Mouse (Mus musculus) cerebellum, adult 2 months (tissue): ENCODE results near the gene Hoxa4.

Experiments used
- CTCF ChIP-seq: fragments of 200-500 bp; IDR thresholded peaks from 2 replicates; pipeline ENCODE4 v1.5.1; 2011; ENCODE audit warnings: low read depth, mild to moderate bottlenecking, control low read depth, low read length, moderate library complexity, borderline replicate concordance; ENCODE audit not compliant: insufficient read depth
- POLR2A ChIP-seq: fragments of 200-500 bp; IDR thresholded peaks from 2 replicates; pipeline ENCODE4 v1.6.1; 2011; ENCODE audit warnings: low read length, control low read depth, borderline replicate concordance; ENCODE audit not compliant: insufficient read depth

GRCm38 (mm10) chr6:52190410-52190809 is 1.1 kb downstream of the Hoxa4 start:
- TF ChIP-seq POLR2A (no peak), CTCF (no peak)
